34 mouse cellular contexts compared by ENCODE assay signal in the genomic region with DNA sequence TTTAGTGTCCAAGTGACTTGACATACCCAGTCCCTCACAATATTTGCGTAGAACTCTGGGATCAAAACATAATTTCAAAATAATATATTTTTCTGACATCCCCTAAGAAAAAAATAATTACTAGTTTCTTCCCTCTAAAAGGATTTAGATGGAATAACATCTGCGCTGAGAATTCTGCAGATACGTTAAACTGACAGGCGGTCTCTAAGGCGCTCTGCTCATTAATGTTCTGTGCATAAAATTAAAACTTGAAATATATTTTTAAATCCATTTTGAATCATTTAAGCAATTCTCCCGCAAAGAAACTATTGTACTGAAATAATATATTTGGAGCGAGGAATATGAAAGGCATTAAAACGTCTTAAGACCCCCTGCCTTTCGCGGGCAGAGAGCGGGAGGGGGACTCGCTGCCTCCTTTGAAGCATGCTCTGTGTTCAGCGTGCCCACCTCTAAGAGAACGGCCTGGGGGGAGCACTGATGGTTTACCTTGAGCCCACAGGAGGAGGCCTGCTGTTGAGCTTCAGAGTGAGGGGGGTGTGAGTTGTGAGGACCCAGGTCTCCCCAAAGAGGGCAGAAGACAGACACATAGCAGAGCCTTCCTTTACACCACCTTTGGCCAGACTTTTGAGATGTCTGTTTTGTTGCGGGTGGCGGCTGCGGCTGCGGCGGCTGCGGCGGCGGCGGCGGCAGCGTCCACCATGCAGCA. TPM values are rescaled to one million over a fixed set of nuclear protein-coding genes. Genes with fewer than 3 reads are reported as not detected.
DNase-seq lines count a peak whose midpoint lies in the region; ATAC-seq lines count a peak whose summit lies in the region.
"Had no signal": no experiment of that assay in that cellular context is flagged by ENCODE, and none has a peak within 500 bp of the region (broad histone marks: within the 10 kb centered on the region; RNA-seq: fewer than 3 reads in every experiment).

No protein-coding gene starts in this region.

- no peak overlapping the region for H3K27ac ChIP-seq in forebrain, embryonic 13.5 days
- no peak overlapping the region for H3K27ac ChIP-seq in forebrain, embryonic 10.5 days
- H3K27ac ChIP-seq in midbrain, embryonic 11.5 days (ENCODE audit: low read depth, low read length): no peak overlapping the region
- no peak overlapping the region for H3K27ac ChIP-seq in midbrain, embryonic 10.5 days (replicated peaks)
- peak overlapping the region; percentile 0; the same call in 1 of the 2 replicates for H3K27ac ChIP-seq in hindbrain, embryonic 16.5 days (ENCODE audit: low read depth, low read length)
- H3K27ac ChIP-seq: heart, embryonic 10.5 days; limb, embryonic 13.5 days; liver, embryonic 12.5 days; stomach, postnatal 0 days had no signal

- H3K9me3 ChIP-seq in forebrain, embryonic 13.5 days (replicated peaks): no peaks in the 10 kb centered on the region
- H3K9me3 ChIP-seq in forebrain, embryonic 10.5 days: no peaks in the 10 kb centered on the region
- H3K9me3 ChIP-seq in midbrain, embryonic 11.5 days (ENCODE audit: control insufficient read depth, low read length): no peaks in the 10 kb centered on the region
- no peaks in the 10 kb centered on the region; the same call in 1 of the 2 replicates for H3K9me3 ChIP-seq in midbrain, embryonic 10.5 days (replicated peaks)
- no peaks in the 10 kb centered on the region for H3K9me3 ChIP-seq in hindbrain, embryonic 16.5 days (ENCODE audit: control insufficient read depth, low read length)
- H3K9me3 ChIP-seq: heart, embryonic 10.5 days; limb, embryonic 13.5 days; liver, embryonic 12.5 days had no signal

- no peaks in the 10 kb centered on the region for H3K4me1 ChIP-seq in forebrain, embryonic 13.5 days
- 0 out of 2 replicates have a peak, but pooled peaks cover 3% of the 10 kb centered on the region for H3K4me1 ChIP-seq in forebrain, embryonic 10.5 days
- no peaks in the 10 kb centered on the region for H3K4me1 ChIP-seq in midbrain, embryonic 11.5 days (ENCODE audit: control insufficient read depth, insufficient read depth, low read length)
- no peaks in the 10 kb centered on the region for H3K4me1 ChIP-seq in midbrain, embryonic 10.5 days
- H3K4me1 ChIP-seq in hindbrain, embryonic 16.5 days (ENCODE audit: control insufficient read depth, insufficient read depth, low read depth, low read length): no peaks in the 10 kb centered on the region
- H3K4me1 ChIP-seq: liver, embryonic 12.5 days had no signal

- no peak for DNase-seq in forebrain, embryonic 10.5 days (ENCODE audit: extremely low spot score, low spot score)
- DNase-seq in midbrain, embryonic 11.5 days (ENCODE audit: low spot score, missing footprints): peak; percentile 77
- no peak for DNase-seq in midbrain, embryonic 10.5 days (ENCODE audit: low spot score)
- DNase-seq in frontal cortex, adult 2 months (ENCODE audit: extremely low spot score in 1 of 2, low spot score in 1 of 2): no peak
- DNase-seq: adrenal gland, postnatal 36 days; cerebellum, adult 11-12 months; cerebellum, postnatal 10 days; gastrocnemius, postnatal 10 days; kidney, postnatal 4 days; layer of hippocampus, adult 9-11 months; lung, adult 18-20 months; lung, postnatal 10 days; thymus, adult 2 months; thymus, postnatal 4 days had no signal

- H3K4me2 ChIP-seq in forebrain, embryonic 13.5 days: no peak overlapping the region
- H3K4me2 ChIP-seq in midbrain, embryonic 11.5 days: no peak overlapping the region
- no peak overlapping the region for H3K4me2 ChIP-seq in hindbrain, embryonic 16.5 days (ENCODE audit: low read length)
- H3K4me2 ChIP-seq: limb, embryonic 13.5 days; liver, embryonic 12.5 days had no signal

- no peak overlapping the region for H3K9ac ChIP-seq in forebrain, embryonic 13.5 days
- no peak overlapping the region for H3K9ac ChIP-seq in midbrain, embryonic 11.5 days (ENCODE audit: low read length)
- H3K9ac ChIP-seq in hindbrain, embryonic 16.5 days (ENCODE audit: low read depth, low read length): no peak overlapping the region
- H3K9ac ChIP-seq: limb, embryonic 13.5 days; liver, embryonic 12.5 days had no signal

- H3K36me3 ChIP-seq in forebrain, embryonic 13.5 days (ENCODE audit: poor library complexity, severe bottlenecking): no peaks in the 10 kb centered on the region
- H3K36me3 ChIP-seq in forebrain, embryonic 10.5 days (replicated peaks): no peaks in the 10 kb centered on the region
- H3K36me3 ChIP-seq in midbrain, embryonic 11.5 days (ENCODE audit: control insufficient read depth, insufficient read depth, low read length): no peaks in the 10 kb centered on the region
- H3K36me3 ChIP-seq in midbrain, embryonic 10.5 days: no peaks in the 10 kb centered on the region
- no peaks in the 10 kb centered on the region for H3K36me3 ChIP-seq in hindbrain, embryonic 16.5 days (ENCODE audit: control insufficient read depth, insufficient read depth, low read length)
- H3K36me3 ChIP-seq: heart, embryonic 10.5 days; limb, embryonic 13.5 days; liver, embryonic 12.5 days had no signal

- no peak overlapping the region for H3K4me3 ChIP-seq in forebrain, embryonic 13.5 days
- H3K4me3 ChIP-seq in forebrain, embryonic 10.5 days: no peak overlapping the region
- H3K4me3 ChIP-seq in midbrain, embryonic 11.5 days (ENCODE audit: low read depth, low read length): no peak overlapping the region
- no peak overlapping the region for H3K4me3 ChIP-seq in midbrain, embryonic 10.5 days
- no peak overlapping the region for H3K4me3 ChIP-seq in hindbrain, embryonic 16.5 days (ENCODE audit: low read length)
- H3K4me3 ChIP-seq: erythroblast, embryonic 14.5 days; heart, embryonic 10.5 days; limb, embryonic 13.5 days; liver, embryonic 12.5 days had no signal

- peak; percentile 48; the same call in 1 of the 2 replicates for ATAC-seq in forebrain, embryonic 13.5 days
- no peak for ATAC-seq in midbrain, embryonic 11.5 days (ENCODE audit: low FRiP score)
- ATAC-seq in hindbrain, embryonic 16.5 days: no peak
- ATAC-seq in megakaryocyte progenitor cell, adult 5-6 weeks (replicated peaks; ENCODE audit: poor library complexity): no peak
- ATAC-seq: liver, embryonic 12.5 days had no signal

- 78% methylated on average over 24 of the region's 25 CpGs for WGBS in forebrain, embryonic 13.5 days
- whole genome bisulfite sequencing in forebrain, embryonic 10.5 days: 87% methylated on average over 25 of the region's 25 CpGs
- WGBS in midbrain, embryonic 11.5 days: 85% methylated on average over 25 of the region's 25 CpGs
- 84% methylated on average over 25 of the region's 25 CpGs for WGBS in midbrain, embryonic 10.5 days
- WGBS in hindbrain, embryonic 16.5 days: 80% methylated on average over 23 of the region's 25 CpGs

- no peaks in the 10 kb centered on the region for H3K27me3 ChIP-seq in forebrain, embryonic 13.5 days
- no peaks in the 10 kb centered on the region for H3K27me3 ChIP-seq in forebrain, embryonic 10.5 days (ENCODE audit: poor library complexity, severe bottlenecking)
- H3K27me3 ChIP-seq in midbrain, embryonic 11.5 days (ENCODE audit: control insufficient read depth, insufficient read depth, low read length): no peaks in the 10 kb centered on the region
- H3K27me3 ChIP-seq in midbrain, embryonic 10.5 days (ENCODE audit: low read depth, poor library complexity, severe bottlenecking): no peaks in the 10 kb centered on the region
- H3K27me3 ChIP-seq in hindbrain, embryonic 16.5 days (replicated peaks; ENCODE audit: control insufficient read depth, insufficient read depth, low read length): no peaks in the 10 kb centered on the region
- H3K27me3 ChIP-seq: limb, embryonic 13.5 days; liver, embryonic 12.5 days had no signal

RNA-seq across cellular contexts. Expression of a gene that starts 6.1 kb away (rescaled TPM):
- not detected in 2 replicates for polyA plus RNA-seq in forebrain, embryonic 13.5 days (2015; fragmentation: Nextera tagmentation; extraction: Ambion mirVana)
- not detected in 2 replicates for polyA plus RNA-seq in forebrain, embryonic 10.5 days (2016; fragmentation: Nextera tagmentation; extraction: Ambion mirVana)
- polyA plus RNA-seq in midbrain, embryonic 11.5 days (2014; fragmentation: Nextera tagmentation; extraction: Ambion mirVana): not detected in 2 replicates
- polyA plus RNA-seq in midbrain, embryonic 10.5 days (2016; fragmentation: Nextera tagmentation; extraction: Ambion mirVana): not detected in 2 replicates
- polyA plus RNA-seq in hindbrain, embryonic 16.5 days (2015; fragmentation: Nextera tagmentation; extraction: Ambion mirVana): not detected in 2 replicates
- not detected in 2 replicates for polyA plus RNA-seq in frontal cortex, adult 2 months (2012; rRNA removed)
- total RNA-seq in megakaryocyte progenitor cell, adult 5-6 weeks (2015): not detected in 2 replicates
- total RNA-seq in megakaryocyte progenitor cell, adult 5-6 weeks (2017): not detected in 2 replicates
- total RNA-seq: adrenal gland, postnatal 36 days; ES-E14; gastrocnemius, postnatal 10 days; granulocyte monocyte progenitor cell, adult 5-6 weeks; hematopoietic stem cell, adult 5-6 weeks; left cerebral cortex, adult 18-20 months; left cerebral cortex, postnatal 25 days; monocyte, adult 5-6 weeks; neutrophil, adult 5-6 weeks had no signal
- polyA plus RNA-seq: cortical plate, adult 2 months; embryonic facial prominence, embryonic 11.5 days; erythroblast, embryonic 14.5 days; heart, embryonic 10.5 days; heart, embryonic 16.5 days; intestine, postnatal 0 days; kidney, embryonic 14.5 days; limb, embryonic 13.5 days; liver, embryonic 12.5 days; stomach, postnatal 0 days; thymus, adult 2 months had no signal
